Mouse (Mus musculus) v-Abl transformed pro-B cells (cell line): ENCODE data around the gene Olfr597.
"Not testable (repeated sequence)": the region's sequence is repeated elsewhere in the genome, so short reads cannot be mapped to it uniquely, and the experiment has no call there.

Experiments used
- in situ Hi-C, 2 experiments: fragments of 400-800 bp; cut with MboI; formaldehyde crosslinking; loops; one replicate each; pipeline ENCODE4 v1.15.1; 2025; ENCODE audit not compliant: unreplicated experiment in 2 of 2

The Olfr597 gene

DNA sequence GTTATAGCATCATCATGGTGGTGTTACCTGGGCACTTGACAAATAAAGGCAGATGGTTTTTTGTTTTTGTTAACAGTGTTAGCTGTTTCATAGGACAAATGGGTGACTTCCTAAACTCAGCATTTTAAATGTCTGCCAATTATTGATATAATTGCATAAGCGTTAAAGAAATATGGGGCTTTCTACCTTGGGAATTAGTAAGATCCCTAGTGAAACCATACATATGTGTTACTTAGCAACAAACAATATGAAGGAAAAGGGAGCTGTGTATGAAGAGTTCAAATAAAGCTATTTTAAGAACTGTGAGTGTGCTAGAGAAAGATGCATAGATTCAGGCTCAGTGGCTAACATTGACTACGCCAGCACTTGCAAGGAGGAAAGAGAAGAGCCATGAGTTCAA, at the start of gene Olfr597:
Olfr597 (plus strand) TSS at position 301 of the 400 bp plus-strand sequence.
- in situ Hi-C loops = not testable (repeated sequence)

GRCm38 (mm10) chr7:103305348-103305747, 10.8 kb upstream of the Olfr597 start, which contains the start of gene Olfr596:
Gene Olfr596, plus strand, starts transcription at chr7:103305648.
- in situ Hi-C loops = not testable (repeated sequence)

GRCm38 (mm10) chr7:103323268-103323667, 7.2 kb downstream of the Olfr597 start, which contains the start of gene Olfr598:
Gene Olfr598, plus strand, starts transcription at chr7:103323568.
- in situ Hi-C loops = no loop called here

DNA sequence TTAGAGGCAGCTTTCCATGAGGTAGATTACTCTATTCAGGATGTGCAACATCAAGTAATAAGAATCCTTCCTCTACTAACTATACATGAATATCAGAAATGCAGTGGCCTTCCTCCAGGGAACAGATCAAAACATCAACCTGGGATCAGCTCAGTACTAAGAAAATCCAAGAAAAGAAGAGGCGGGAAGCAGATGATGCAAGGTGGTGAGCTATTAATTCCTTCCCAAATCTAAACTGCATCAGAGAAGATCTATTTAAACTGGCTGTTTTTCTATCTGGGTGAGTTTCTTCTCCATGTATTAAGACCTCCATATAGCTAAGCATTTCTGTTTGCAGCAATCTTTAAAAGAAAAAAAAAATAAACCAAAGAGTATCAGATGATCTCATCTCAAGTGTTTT, 19.5 kb downstream of the Olfr597 start, which contains the start of gene Olfr599:
Olfr599 (plus strand) TSS at position 301 of the 400 bp plus-strand sequence.
- in situ Hi-C loops = no loop called here

- in situ Hi-C loops = no loop called here
These were observed 33.5 kb downstream of the Olfr597 start, which contains the start of gene Olfr600 for GRCm38 (mm10) chr7:103349569-103349968. Gene Olfr600, minus strand, starts transcription at chr7:103349669.

DNA sequence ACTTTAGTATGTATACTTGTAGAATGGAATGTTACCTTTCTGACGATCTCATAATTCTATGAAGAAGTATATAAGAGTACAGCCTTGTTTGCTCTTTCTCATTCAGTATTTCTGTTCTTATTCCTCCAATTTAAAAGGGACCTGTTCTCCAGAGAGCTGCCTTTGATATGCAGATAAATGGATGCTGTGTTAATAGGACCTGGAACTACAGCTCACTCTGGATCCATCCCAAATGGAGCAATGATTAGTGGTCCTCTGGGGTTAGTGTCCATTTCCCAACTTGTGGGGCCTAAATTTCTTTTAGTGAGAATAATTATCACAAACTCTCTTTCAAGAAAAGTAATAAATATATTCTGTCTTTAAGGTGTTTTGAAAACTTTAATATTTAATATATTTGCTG, 46.4 kb downstream of the Olfr597 start, which contains the start of gene Olfr601:
Olfr601 (minus strand) TSS at position 101 of the 400 bp plus-strand sequence.
- in situ Hi-C loops = no loop called here
